Mouse (Mus musculus): ENCODE measurements around the gene Serpina12. TPM values are rescaled to one million over a fixed set of nuclear protein-coding genes. Genes with fewer than 3 reads are reported as not detected.
A peak's percentile ranks its signal among the peaks of the same experiment; 100 is the strongest.

The Serpina12 gene
- polyA plus RNA-seq, 1 experiment from 2014 or later: not detected

- no peak overlapping the region for H3K27ac ChIP-seq
- H3K27me3 ChIP-seq (ENCODE audit: poor library complexity, severe bottlenecking): no peaks in the 10 kb centered on the region
- H3K4me3 ChIP-seq: no peak overlapping the region
- no peak for DNase-seq (ENCODE audit: extremely low spot score, low spot score)
- no peaks in the 10 kb centered on the region for H3K4me1 ChIP-seq
- whole genome bisulfite sequencing: 88% methylated on average over 8 of the region's 8 CpGs
- H3K36me3 ChIP-seq (replicated peaks): no peaks in the 10 kb centered on the region
- no peaks in the 10 kb centered on the region for H3K9me3 ChIP-seq
Measured at GRCm38 (mm10) chr12:104055755-104056154, 11.5 kb upstream of the Serpina12 start.

- 50% methylated on average over 1 of the region's 1 CpGs for WGBS
- H3K4me1 ChIP-seq: no peaks in the 10 kb centered on the region
- no peaks in the 10 kb centered on the region for H3K9me3 ChIP-seq
- no peak for DNase-seq (ENCODE audit: extremely low spot score, low spot score)
- H3K27me3 ChIP-seq (ENCODE audit: poor library complexity, severe bottlenecking): no peaks in the 10 kb centered on the region
- H3K4me3 ChIP-seq: no peak overlapping the region
- H3K27ac ChIP-seq: no peak overlapping the region
- no peaks in the 10 kb centered on the region for H3K36me3 ChIP-seq (replicated peaks)
Measured at GRCm38 (mm10) chr12:104053995-104054394, 9.8 kb upstream of the Serpina12 start.

- DNase-seq (ENCODE audit: extremely low spot score, low spot score): no peak
- no peak overlapping the region for H3K27ac ChIP-seq
- H3K4me3 ChIP-seq: no peak overlapping the region
- no peaks in the 10 kb centered on the region for H3K4me1 ChIP-seq
- no peaks in the 10 kb centered on the region for H3K9me3 ChIP-seq
- WGBS: 92% methylated on average over 8 of the region's 8 CpGs
- H3K27me3 ChIP-seq (ENCODE audit: poor library complexity, severe bottlenecking): no peaks in the 10 kb centered on the region
- H3K36me3 ChIP-seq (replicated peaks): no peaks in the 10 kb centered on the region
Measured at GRCm38 (mm10) chr12:104045713-104046112, 1.5 kb upstream of the Serpina12 start.

GRCm38 (mm10) chr12:104042753-104043152 lies 1.5 kb downstream of the Serpina12 start:
- DNase-seq (ENCODE audit: extremely low spot score, low spot score): no peak
- H3K27ac ChIP-seq: no peak overlapping the region
- no peaks in the 10 kb centered on the region for H3K9me3 ChIP-seq
- WGBS: 90% methylated on average over 2 of the region's 2 CpGs
- no peaks in the 10 kb centered on the region for H3K27me3 ChIP-seq (ENCODE audit: poor library complexity, severe bottlenecking)
- no peaks in the 10 kb centered on the region for H3K4me1 ChIP-seq
- no peaks in the 10 kb centered on the region for H3K36me3 ChIP-seq (replicated peaks)
- no peak overlapping the region for H3K4me3 ChIP-seq

- no peaks in the 10 kb centered on the region for H3K4me1 ChIP-seq
- DNase-seq (ENCODE audit: extremely low spot score, low spot score): no peak
- H3K9me3 ChIP-seq: no peaks in the 10 kb centered on the region
- H3K36me3 ChIP-seq (replicated peaks): no peaks in the 10 kb centered on the region
- no peaks in the 10 kb centered on the region for H3K27me3 ChIP-seq (ENCODE audit: poor library complexity, severe bottlenecking)
- H3K4me3 ChIP-seq: no peak overlapping the region
- WGBS: 70% methylated on average over 6 of the region's 6 CpGs
- H3K27ac ChIP-seq: no peak overlapping the region
Measured at GRCm38 (mm10) chr12:104041401-104041800, 2.8 kb downstream of the Serpina12 start.

DNA sequence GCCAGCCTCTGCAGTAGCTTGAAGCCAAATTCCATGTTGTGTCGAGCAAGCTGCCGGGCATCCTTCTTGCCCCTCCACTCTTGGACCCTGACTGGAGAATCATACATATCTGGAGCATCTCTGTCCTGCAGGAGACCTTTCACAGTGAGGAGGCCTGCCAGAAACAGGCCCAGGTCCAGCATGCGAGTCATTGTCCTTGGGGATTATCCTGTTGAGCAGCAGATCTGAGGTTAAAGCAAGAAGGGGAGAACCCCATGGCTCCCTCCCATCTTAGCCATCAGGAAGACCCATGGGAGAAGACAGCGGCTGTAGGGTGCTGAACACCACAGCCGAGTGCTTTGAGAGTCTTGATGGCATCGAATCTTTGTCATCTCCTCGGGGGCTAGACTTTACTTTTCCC lies 6.1 kb downstream of the Serpina12 start:
- Histone ChIP-seq H3K27ac (no peak overlapping the region), H3K9me3 (no peaks in the 10 kb centered on the region), H3K4me3 (no peak overlapping the region), H3K36me3 (replicated peaks) (no peaks in the 10 kb centered on the region), H3K27me3 (ENCODE audit: poor library complexity, severe bottlenecking) (no peaks in the 10 kb centered on the region), H3K4me1 (no peaks in the 10 kb centered on the region)
- DNase-seq (ENCODE audit: extremely low spot score, low spot score): no peak
- 93% methylated on average over 7 of the region's 7 CpGs for WGBS

DNA sequence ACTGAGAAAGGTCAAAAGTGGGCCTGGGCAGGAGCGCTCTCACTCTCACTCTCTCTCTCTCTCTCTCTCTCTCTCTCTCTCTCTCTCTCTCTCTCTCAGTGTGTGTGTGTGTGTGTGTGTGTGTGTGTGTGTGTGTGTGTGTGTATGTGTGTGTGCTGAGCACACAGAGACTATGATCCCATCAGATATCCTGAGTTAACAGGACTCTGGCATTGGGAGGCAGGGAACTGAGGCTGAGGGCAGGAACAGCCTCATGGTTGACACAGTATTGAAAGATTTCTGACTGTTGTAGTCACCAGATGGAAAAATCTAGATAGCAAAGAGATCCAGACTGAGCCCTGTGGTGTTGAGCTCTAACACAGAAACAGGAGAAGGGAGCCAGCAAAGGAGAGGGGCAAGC lies 10.5 kb downstream of the Serpina12 start:
- DNase-seq (ENCODE audit: extremely low spot score, low spot score): no peak
- no peak overlapping the region for H3K4me3 ChIP-seq
- WGBS: 100% methylated on average over 1 of the region's 1 CpGs
- H3K36me3 ChIP-seq (replicated peaks): no peaks in the 10 kb centered on the region
- H3K27ac ChIP-seq: no peak overlapping the region
- H3K27me3 ChIP-seq (ENCODE audit: poor library complexity, severe bottlenecking): no peaks in the 10 kb centered on the region
- H3K9me3 ChIP-seq: no peaks in the 10 kb centered on the region
- no peaks in the 10 kb centered on the region for H3K4me1 ChIP-seq

DNA sequence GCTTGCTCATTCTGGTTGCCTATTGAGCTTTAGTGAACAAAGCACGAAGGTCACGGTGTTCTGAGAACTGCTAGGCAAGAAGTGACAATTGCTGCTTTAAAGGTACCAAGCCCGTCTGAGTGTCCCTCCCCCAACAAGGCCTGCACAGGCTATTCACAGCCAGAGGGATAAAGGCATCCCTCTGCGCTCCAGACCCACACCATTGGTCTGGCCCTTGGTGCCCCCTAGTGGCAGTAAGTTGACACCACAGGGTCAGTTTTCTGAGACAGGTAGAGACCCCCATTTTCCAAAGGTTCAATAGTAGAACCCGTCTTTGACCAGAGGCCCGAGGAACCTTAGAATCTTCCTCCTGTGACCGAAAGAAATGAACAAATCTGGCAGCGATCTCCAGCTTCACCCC lies 14.3 kb downstream of the Serpina12 start:
- H3K4me3 ChIP-seq: no peak overlapping the region
- WGBS: 43% methylated on average over 8 of the region's 8 CpGs
- no peaks in the 10 kb centered on the region for H3K9me3 ChIP-seq
- H3K27ac ChIP-seq: no peak overlapping the region
- no peaks in the 10 kb centered on the region for H3K36me3 ChIP-seq (replicated peaks)
- H3K4me1 ChIP-seq: no peaks in the 10 kb centered on the region
- peak; percentile 18 for DNase-seq (ENCODE audit: extremely low spot score, low spot score)
- H3K27me3 ChIP-seq (ENCODE audit: poor library complexity, severe bottlenecking): no peaks in the 10 kb centered on the region

DNA sequence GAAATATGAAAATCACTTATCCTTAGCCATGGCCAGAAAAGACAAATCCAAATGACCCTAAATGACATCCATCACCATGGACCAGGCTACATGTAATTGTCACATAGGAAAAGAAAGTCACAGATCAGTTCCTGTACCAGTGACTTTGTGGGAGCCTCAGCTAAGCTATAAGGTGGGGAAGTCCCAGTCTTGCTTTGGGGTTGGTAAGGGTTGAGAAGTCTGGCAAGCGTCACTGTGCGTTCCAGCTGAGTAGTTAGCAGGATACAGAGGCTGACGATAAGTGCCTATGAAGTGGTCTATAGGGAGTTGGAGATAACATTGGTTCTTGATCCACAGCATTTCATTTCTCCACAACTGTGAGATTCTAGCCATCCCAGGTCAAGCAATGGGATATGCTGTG lies 29.0 kb downstream of the Serpina12 start:
- Histone ChIP-seq H3K27me3 (ENCODE audit: poor library complexity, severe bottlenecking) (no peaks in the 10 kb centered on the region), H3K4me1 (no peaks in the 10 kb centered on the region), H3K36me3 (replicated peaks) (no peaks in the 10 kb centered on the region), H3K9me3 (peaks cover 7% of the 10 kb centered on the region; the same call in 1 of the 2 replicates), H3K4me3 (no peak overlapping the region), H3K27ac (no peak overlapping the region)
- WGBS: 83% methylated on average over 3 of the region's 3 CpGs
- no peak for DNase-seq (ENCODE audit: extremely low spot score, low spot score)

- DNase-seq (ENCODE audit: extremely low spot score, low spot score): no peak
- Histone ChIP-seq H3K27ac (no peak within 1 kb of the TSS), H3K9me3 (peaks cover 7% of the 10 kb centered on the region; the same call in 1 of the 2 replicates), H3K36me3 (replicated peaks) (no peaks in the 10 kb centered on the region), H3K4me1 (no peaks in the 10 kb centered on the region), H3K4me3 (no peak within 1 kb of the TSS), H3K27me3 (ENCODE audit: poor library complexity, severe bottlenecking) (no peaks in the 10 kb centered on the region)
- WGBS: 93% methylated on average over 6 of the region's 6 CpGs
Measured at GRCm38 (mm10) chr12:104013620-104014019, 30.6 kb downstream of the Serpina12 start, which contains the start of gene Serpina9. TSS of gene Serpina9 (minus strand) at chr12:104013755.

DNA sequence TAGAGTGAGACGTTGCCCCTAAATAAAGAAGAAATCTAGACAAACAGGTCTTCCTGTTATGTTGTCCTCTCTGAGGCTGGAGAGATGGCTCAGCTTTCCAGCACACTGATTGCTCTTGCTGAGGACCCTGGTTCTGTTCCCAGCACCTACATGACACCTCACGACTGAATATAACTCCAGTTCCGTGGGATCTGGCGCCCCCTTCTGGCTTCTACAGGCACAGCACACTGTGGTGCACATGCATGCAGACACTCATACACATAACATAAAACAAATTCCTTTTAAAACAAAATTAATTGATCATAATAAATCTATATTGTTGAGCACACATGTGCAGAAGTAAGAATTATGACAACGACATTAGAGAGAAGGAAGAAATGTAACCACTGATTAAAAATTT lies 39.6 kb downstream of the Serpina12 start:
- no peaks in the 10 kb centered on the region for H3K36me3 ChIP-seq (replicated peaks)
- peaks cover 7% of the 10 kb centered on the region; the same call in 1 of the 2 replicates for H3K9me3 ChIP-seq
- 85% methylated on average over 5 of the region's 5 CpGs for WGBS
- no peak for DNase-seq (ENCODE audit: extremely low spot score, low spot score)
- H3K27ac ChIP-seq: no peak overlapping the region
- H3K4me1 ChIP-seq: no peaks in the 10 kb centered on the region
- no peaks in the 10 kb centered on the region for H3K27me3 ChIP-seq (ENCODE audit: poor library complexity, severe bottlenecking)
- H3K4me3 ChIP-seq: no peak overlapping the region

GRCm38 (mm10) chr12:104003238-104003612 lies 41.0 kb downstream of the Serpina12 start:
- WGBS: 90% methylated on average over 4 of the region's 4 CpGs

DNA sequence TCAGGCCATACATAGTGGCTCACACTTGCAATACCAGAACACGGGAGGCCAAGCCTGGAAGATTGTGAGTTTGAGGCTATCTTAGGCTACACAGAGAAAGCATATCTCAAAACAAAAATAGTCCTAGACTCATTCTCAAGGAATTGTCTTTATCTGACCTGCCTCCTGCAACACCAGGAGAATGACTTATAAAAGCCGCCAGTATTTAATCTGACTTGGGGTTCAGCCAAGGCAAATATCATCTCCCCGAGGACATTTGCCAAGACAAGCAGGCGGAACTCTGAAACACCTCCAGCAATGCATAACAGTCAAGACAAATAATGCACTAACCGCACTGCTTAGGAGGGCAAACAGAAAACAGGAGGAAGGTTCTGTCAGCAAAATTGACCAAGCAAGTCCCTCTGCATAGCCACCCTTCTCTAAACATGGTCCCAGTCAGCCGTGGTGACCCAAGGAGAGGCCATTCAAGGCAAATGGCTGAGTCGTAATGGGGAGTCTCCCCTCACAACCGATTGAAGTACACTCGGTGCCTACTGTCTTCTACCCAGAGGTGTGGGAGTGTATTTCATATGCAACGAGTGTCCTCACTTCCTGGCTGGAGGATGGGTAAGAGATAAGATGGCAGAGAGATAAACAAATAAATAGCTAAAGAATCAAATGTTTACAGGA lies 41.5 kb downstream of the Serpina12 start:
- no peaks in the 10 kb centered on the region for H3K36me3 ChIP-seq (replicated peaks)
- H3K4me3 ChIP-seq: no peak overlapping the region
- WGBS: 93% methylated on average over 10 of the region's 10 CpGs

More at GRCm38 (mm10) chr12:104003238-104003612, 41.0 kb downstream of the Serpina12 start:
- H3K4me3 ChIP-seq: no peak overlapping the region
- H3K36me3 ChIP-seq (replicated peaks): no peaks in the 10 kb centered on the region
- H3K9me3 ChIP-seq: peaks cover 7% of the 10 kb centered on the region; the same call in 1 of the 2 replicates
- no peaks in the 10 kb centered on the region for H3K4me1 ChIP-seq
- no peak for DNase-seq (ENCODE audit: extremely low spot score, low spot score)
- no peak overlapping the region for H3K27ac ChIP-seq
- H3K27me3 ChIP-seq (ENCODE audit: poor library complexity, severe bottlenecking): no peaks in the 10 kb centered on the region

More for the DNA sequence above, 41.5 kb downstream of the Serpina12 start:
- H3K27me3 ChIP-seq (ENCODE audit: poor library complexity, severe bottlenecking): no peaks in the 10 kb centered on the region
- peaks cover 7% of the 10 kb centered on the region; the same call in 1 of the 2 replicates for H3K9me3 ChIP-seq
- H3K27ac ChIP-seq: no peak overlapping the region
- H3K4me1 ChIP-seq: no peaks in the 10 kb centered on the region
- DNase-seq (ENCODE audit: extremely low spot score, low spot score): no peak
